Mouse (Mus musculus): ENCODE results near the gene Chd5. TPM values are rescaled to one million over a fixed set of nuclear protein-coding genes. Genes with fewer than 3 reads are reported as not detected.

The Chd5 gene
- polyA plus RNA-seq, 1 experiment from 2014 or later: not detected

- Histone ChIP-seq H3K4me3 (ENCODE audit: control insufficient read depth in 1 of 2, insufficient read depth in 1 of 2, low read depth in 1 of 2, low read length in 2 of 2) (no peak overlapping the region), H3K27me3 (ENCODE audit: control insufficient read depth, insufficient read depth, low read length) (no peaks in the 10 kb centered on the region), H3K9ac (ENCODE audit: low read length) (no peak overlapping the region), H3K4me2 (ENCODE audit: low read length) (no peak overlapping the region), H3K9me3 (ENCODE audit: control insufficient read depth, low read length) (no peaks in the 10 kb centered on the region), H3K36me3 (ENCODE audit: control insufficient read depth, insufficient read depth, low read length) (no peaks in the 10 kb centered on the region), H3K4me1 (ENCODE audit: control insufficient read depth in 2 of 2, insufficient read depth in 2 of 2, low read length in 2 of 2) (peaks cover 0 to under 1% of the 10 kb centered on the region in 2 experiments; a peak in 1 of 4 replicates), H3K27ac (replicated peaks in 1 of 2; ENCODE audit: control insufficient read depth in 1 of 2, insufficient read depth in 1 of 2, low read depth in 2 of 2, low read length in 2 of 2) (no peak overlapping the region)
- WGBS: 77% methylated on average over 7 of the region's 7 CpGs
- no peak for ATAC-seq (ENCODE audit: insufficient number of reproducible peaks, insufficient read depth, low FRiP score, low read depth)
These were observed 67.3 kb downstream of the Chd5 start for GRCm38 (mm10) chr4:152405671-152406201.

- Histone ChIP-seq H3K4me2 (ENCODE audit: low read length) (no peak overlapping the region), H3K4me1 (ENCODE audit: control insufficient read depth in 2 of 2, insufficient read depth in 2 of 2, low read length in 2 of 2) (peaks cover 2 to 3% of the 10 kb centered on the region in 2 experiments; a peak in 1 of 4 replicates), H3K9me3 (ENCODE audit: control insufficient read depth, low read length) (no peaks in the 10 kb centered on the region), H3K27ac (replicated peaks in 1 of 2; ENCODE audit: control insufficient read depth in 1 of 2, insufficient read depth in 1 of 2, low read depth in 2 of 2, low read length in 2 of 2) (no peak overlapping the region), H3K27me3 (ENCODE audit: control insufficient read depth, insufficient read depth, low read length) (no peaks in the 10 kb centered on the region), H3K9ac (ENCODE audit: low read length) (no peak overlapping the region), H3K36me3 (ENCODE audit: control insufficient read depth, insufficient read depth, low read length) (no peaks in the 10 kb centered on the region), H3K4me3 (ENCODE audit: control insufficient read depth in 1 of 2, insufficient read depth in 1 of 2, low read depth in 1 of 2, low read length in 2 of 2) (no peak overlapping the region)
- WGBS: 73% methylated on average over 8 of the region's 8 CpGs
- no peak for ATAC-seq (ENCODE audit: insufficient number of reproducible peaks, insufficient read depth, low FRiP score, low read depth)
These were observed 68.1 kb downstream of the Chd5 start for GRCm38 (mm10) chr4:152406531-152406930.

GRCm38 (mm10) chr4:152410961-152411360 lies 72.5 kb downstream of the Chd5 start:
- Histone ChIP-seq H3K9me3 (ENCODE audit: control insufficient read depth, low read length) (no peaks in the 10 kb centered on the region), H3K27ac (replicated peaks in 1 of 2; ENCODE audit: control insufficient read depth in 1 of 2, insufficient read depth in 1 of 2, low read depth in 2 of 2, low read length in 2 of 2) (no peak overlapping the region), H3K4me1 (ENCODE audit: control insufficient read depth in 2 of 2, insufficient read depth in 2 of 2, low read length in 2 of 2) (peaks cover 2 to 3% of the 10 kb centered on the region in 2 experiments; a peak in 1 of 4 replicates), H3K27me3 (ENCODE audit: control insufficient read depth, insufficient read depth, low read length) (no peaks in the 10 kb centered on the region), H3K4me2 (ENCODE audit: low read length) (no peak overlapping the region), H3K4me3 (ENCODE audit: control insufficient read depth in 1 of 2, insufficient read depth in 1 of 2, low read depth in 1 of 2, low read length in 2 of 2) (no peak overlapping the region), H3K9ac (ENCODE audit: low read length) (no peak overlapping the region), H3K36me3 (ENCODE audit: control insufficient read depth, insufficient read depth, low read length) (no peaks in the 10 kb centered on the region)
- no peak for ATAC-seq (ENCODE audit: insufficient number of reproducible peaks, insufficient read depth, low FRiP score, low read depth)
- 62% methylated on average over 13 of the region's 13 CpGs for WGBS

- ATAC-seq (ENCODE audit: insufficient number of reproducible peaks, insufficient read depth, low FRiP score, low read depth): no peak
- Histone ChIP-seq H3K4me3 (ENCODE audit: control insufficient read depth in 1 of 2, insufficient read depth in 1 of 2, low read depth in 1 of 2, low read length in 2 of 2) (no peak overlapping the region), H3K27ac (replicated peaks in 1 of 2; ENCODE audit: control insufficient read depth in 1 of 2, insufficient read depth in 1 of 2, low read depth in 2 of 2, low read length in 2 of 2) (no peak overlapping the region), H3K4me1 (ENCODE audit: control insufficient read depth in 2 of 2, insufficient read depth in 2 of 2, low read length in 2 of 2) (peaks cover 2 to 3% of the 10 kb centered on the region in 2 experiments; a peak in 1 of 4 replicates), H3K36me3 (ENCODE audit: control insufficient read depth, insufficient read depth, low read length) (no peaks in the 10 kb centered on the region), H3K9me3 (ENCODE audit: control insufficient read depth, low read length) (no peaks in the 10 kb centered on the region), H3K9ac (ENCODE audit: low read length) (no peak overlapping the region), H3K4me2 (ENCODE audit: low read length) (no peak overlapping the region), H3K27me3 (ENCODE audit: control insufficient read depth, insufficient read depth, low read length) (no peaks in the 10 kb centered on the region)
- WGBS: 81% methylated on average over 3 of the region's 3 CpGs
These were observed 74.2 kb downstream of the Chd5 start for GRCm38 (mm10) chr4:152412524-152413080.

- H3K27ac ChIP-seq (replicated peaks in 1 of 2; ENCODE audit: control insufficient read depth in 1 of 2, insufficient read depth in 1 of 2, low read depth in 2 of 2, low read length in 2 of 2): no peak overlapping the region
- no peak overlapping the region for H3K4me2 ChIP-seq (ENCODE audit: low read length)
- H3K4me3 ChIP-seq (ENCODE audit: control insufficient read depth in 1 of 2, insufficient read depth in 1 of 2, low read depth in 1 of 2, low read length in 2 of 2): no peak overlapping the region
- peaks cover 8% of the 10 kb centered on the region; the same call in 1 of the 2 replicates for H3K27me3 ChIP-seq (ENCODE audit: control insufficient read depth, insufficient read depth, low read length)
- no peaks in the 10 kb centered on the region for H3K36me3 ChIP-seq (ENCODE audit: control insufficient read depth, insufficient read depth, low read length)
- H3K4me1 ChIP-seq (ENCODE audit: control insufficient read depth in 2 of 2, insufficient read depth in 2 of 2, low read length in 2 of 2): no peaks in the 10 kb centered on the region
- ATAC-seq (ENCODE audit: insufficient number of reproducible peaks, insufficient read depth, low FRiP score, low read depth): no peak
- no peaks in the 10 kb centered on the region for H3K9me3 ChIP-seq (ENCODE audit: control insufficient read depth, low read length)
- WGBS: 43% methylated on average over 28 of the region's 28 CpGs
- no peak overlapping the region for H3K9ac ChIP-seq (ENCODE audit: low read length)
These were observed 80.0 kb downstream of the Chd5 start for GRCm38 (mm10) chr4:152418229-152419060.

- Histone ChIP-seq H3K4me2 (ENCODE audit: low read length) (no peak overlapping the region), H3K9me3 (ENCODE audit: control insufficient read depth, low read length) (no peaks in the 10 kb centered on the region), H3K4me1 (ENCODE audit: control insufficient read depth in 2 of 2, insufficient read depth in 2 of 2, low read length in 2 of 2) (no peaks in the 10 kb centered on the region), H3K9ac (ENCODE audit: low read length) (no peak overlapping the region), H3K36me3 (ENCODE audit: control insufficient read depth, insufficient read depth, low read length) (no peaks in the 10 kb centered on the region), H3K4me3 (ENCODE audit: control insufficient read depth in 1 of 2, insufficient read depth in 1 of 2, low read depth in 1 of 2, low read length in 2 of 2) (no peak overlapping the region), H3K27ac (replicated peaks in 1 of 2; ENCODE audit: control insufficient read depth in 1 of 2, insufficient read depth in 1 of 2, low read depth in 2 of 2, low read length in 2 of 2) (no peak overlapping the region), H3K27me3 (ENCODE audit: control insufficient read depth, insufficient read depth, low read length) (peaks cover 5% of the 10 kb centered on the region; the same call in 1 of the 2 replicates)
- no peak for ATAC-seq (ENCODE audit: insufficient number of reproducible peaks, insufficient read depth, low FRiP score, low read depth)
- 78% methylated on average over 6 of the region's 6 CpGs for WGBS
These were observed 85.1 kb downstream of the Chd5 start for GRCm38 (mm10) chr4:152423576-152423975.

- Histone ChIP-seq H3K27me3 (ENCODE audit: control insufficient read depth, insufficient read depth, low read length) (no peaks in the 10 kb centered on the region), H3K36me3 (ENCODE audit: control insufficient read depth, insufficient read depth, low read length) (no peaks in the 10 kb centered on the region), H3K9ac (ENCODE audit: low read length) (no peak overlapping the region), H3K27ac (replicated peaks in 1 of 2; ENCODE audit: control insufficient read depth in 1 of 2, insufficient read depth in 1 of 2, low read depth in 2 of 2, low read length in 2 of 2) (no peak overlapping the region), H3K4me1 (ENCODE audit: control insufficient read depth in 2 of 2, insufficient read depth in 2 of 2, low read length in 2 of 2) (no peaks in the 10 kb centered on the region), H3K9me3 (ENCODE audit: control insufficient read depth, low read length) (no peaks in the 10 kb centered on the region), H3K4me3 (ENCODE audit: control insufficient read depth in 1 of 2, insufficient read depth in 1 of 2, low read depth in 1 of 2, low read length in 2 of 2) (no peak overlapping the region), H3K4me2 (ENCODE audit: low read length) (no peak overlapping the region)
- WGBS: 32% methylated on average over 4 of the region's 4 CpGs
- ATAC-seq (ENCODE audit: insufficient number of reproducible peaks, insufficient read depth, low FRiP score, low read depth): no peak
These were observed 85.9 kb downstream of the Chd5 start for GRCm38 (mm10) chr4:152424341-152424740.
